Mouse (Mus musculus): ENCODE data around the gene Ebp. TPM values are rescaled to one million over a fixed set of nuclear protein-coding genes. Genes with fewer than 3 reads are reported as not detected.
A peak's percentile ranks its signal among the peaks of the same experiment; 100 is the strongest.

The Ebp gene
- polyA plus RNA-seq, 1 experiment from 2014 or later, result 26.4 TPM

GRCm38 (mm10) chrX:8207224-8207623, 13.9 kb upstream of the Ebp start:
- H3K4me1 ChIP-seq (replicated peaks), result peaks cover 10% of the 10 kb centered on the region

GRCm38 (mm10) chrX:8206694-8207197, 13.4 kb upstream of the Ebp start:
- H3K4me3 ChIP-seq, result peak overlapping the region; percentile 53
- ATAC-seq (ENCODE audit: low FRiP score), result peak; percentile 6; the same call in 1 of the 2 replicates
- H3K36me3 ChIP-seq, result peaks cover 9% of the 10 kb centered on the region; the same call in 1 of the 2 replicates
- 17% methylated on average over 11 of the region's 11 CpGs for WGBS
- peak overlapping the region; percentile 60 for H3K9ac ChIP-seq
- no peaks in the 10 kb centered on the region for H3K27me3 ChIP-seq
- no peaks in the 10 kb centered on the region; the same call in 1 of the 2 replicates for H3K9me3 ChIP-seq
- peak overlapping the region; percentile 58 for H3K4me2 ChIP-seq
- H3K27ac ChIP-seq, result peak overlapping the region; percentile 70
- H3K4me1 ChIP-seq (replicated peaks), result peaks cover 10% of the 10 kb centered on the region

More at GRCm38 (mm10) chrX:8207224-8207623, 13.9 kb upstream of the Ebp start:
- Histone ChIP-seq H3K27ac (no peak overlapping the region), H3K9ac (0 out of 2 replicates have a peak overlapping the region, but pooled peaks have one; percentile 60), H3K9me3 (no peaks in the 10 kb centered on the region; the same call in 1 of the 2 replicates), H3K4me3 (no peak overlapping the region), H3K27me3 (no peaks in the 10 kb centered on the region), H3K36me3 (peaks cover 9% of the 10 kb centered on the region; the same call in 1 of the 2 replicates), H3K4me2 (peak overlapping the region; percentile 58; the same call in 1 of the 2 replicates)
- no peak for ATAC-seq (ENCODE audit: low FRiP score)
- WGBS, result 30% methylated on average over 4 of the region's 4 CpGs

- H3K27ac ChIP-seq, result peak within 1 kb of the TSS; percentile 70
- H3K36me3 ChIP-seq, result peaks cover 12% of the 10 kb centered on the region; the same call in 1 of the 2 replicates
- 21% methylated on average over 31 of the region's 46 CpGs for WGBS
- peak within 1 kb of the TSS; percentile 74 for H3K9ac ChIP-seq
- H3K4me1 ChIP-seq (replicated peaks), result peaks cover 10% of the 10 kb centered on the region
- H3K27me3 ChIP-seq, result no peaks in the 10 kb centered on the region
- no peaks in the 10 kb centered on the region; the same call in 1 of the 2 replicates for H3K9me3 ChIP-seq
- ATAC-seq (ENCODE audit: low FRiP score), result peak; percentile 95
- H3K4me3 ChIP-seq, result peak within 1 kb of the TSS; percentile 53
- H3K4me2 ChIP-seq, result peak within 1 kb of the TSS; percentile 58
These were observed 12.8 kb upstream of the Ebp start, which contains the start of gene Porcn for GRCm38 (mm10) chrX:8206015-8206693. Porcn (minus strand) TSS chrX:8206525.

GRCm38 (mm10) chrX:8205551-8205950, 12.2 kb upstream of the Ebp start:
- Histone ChIP-seq H3K4me2 (peak overlapping the region; percentile 58), H3K27me3 (no peaks in the 10 kb centered on the region), H3K4me1 (replicated peaks) (peaks cover 10% of the 10 kb centered on the region), H3K9me3 (no peaks in the 10 kb centered on the region; the same call in 1 of the 2 replicates), H3K4me3 (peak overlapping the region; percentile 53), H3K9ac (peak overlapping the region; percentile 74), H3K27ac (peak overlapping the region; percentile 70; the same call in 1 of the 2 replicates), H3K36me3 (peaks cover 18% of the 10 kb centered on the region; the same call in 1 of the 2 replicates)
- peak; percentile 10; the same call in 1 of the 2 replicates for ATAC-seq (ENCODE audit: low FRiP score)
- WGBS, result 37% methylated on average over 7 of the region's 7 CpGs

GRCm38 (mm10) chrX:8205088-8205487, 11.8 kb upstream of the Ebp start:
- Histone ChIP-seq H3K4me2 (peak overlapping the region; percentile 58), H3K9ac (peak overlapping the region; percentile 74; the same call in 1 of the 2 replicates), H3K9me3 (no peaks in the 10 kb centered on the region; the same call in 1 of the 2 replicates), H3K36me3 (peaks cover 18% of the 10 kb centered on the region; the same call in 1 of the 2 replicates), H3K27me3 (no peaks in the 10 kb centered on the region), H3K4me1 (replicated peaks) (peaks cover 10% of the 10 kb centered on the region), H3K4me3 (peak overlapping the region; percentile 53), H3K27ac (no peak overlapping the region)
- 74% methylated on average over 4 of the region's 4 CpGs for WGBS
- no peak for ATAC-seq (ENCODE audit: low FRiP score)

GRCm38 (mm10) chrX:8204076-8204475, 10.8 kb upstream of the Ebp start:
- H3K4me2 ChIP-seq, result no peak overlapping the region
- no peak overlapping the region for H3K9ac ChIP-seq
- no peak overlapping the region for H3K4me3 ChIP-seq
- H3K9me3 ChIP-seq, result no peaks in the 10 kb centered on the region; the same call in 1 of the 2 replicates
- no peaks in the 10 kb centered on the region for H3K27me3 ChIP-seq
- H3K27ac ChIP-seq, result no peak overlapping the region
- H3K36me3 ChIP-seq, result peaks cover 24% of the 10 kb centered on the region
- H3K4me1 ChIP-seq (replicated peaks), result peaks cover 10% of the 10 kb centered on the region
- no peak for ATAC-seq (ENCODE audit: low FRiP score)
- 90% methylated on average over 10 of the region's 10 CpGs for WGBS

- ATAC-seq (ENCODE audit: low FRiP score), result no peak
- Histone ChIP-seq H3K9me3 (no peaks in the 10 kb centered on the region; the same call in 1 of the 2 replicates), H3K4me2 (no peak overlapping the region), H3K27ac (no peak overlapping the region), H3K36me3 (peaks cover 30% of the 10 kb centered on the region), H3K4me1 (replicated peaks) (peaks cover 10% of the 10 kb centered on the region), H3K27me3 (no peaks in the 10 kb centered on the region), H3K4me3 (no peak overlapping the region), H3K9ac (no peak overlapping the region)
- 88% methylated on average over 14 of the region's 14 CpGs for WGBS
These were observed 9.8 kb upstream of the Ebp start for GRCm38 (mm10) chrX:8203105-8203504.

GRCm38 (mm10) chrX:8192640-8193418, 483 bp downstream of the Ebp start:
- H3K36me3 ChIP-seq, result no peaks in the 10 kb centered on the region
- peak overlapping the region; percentile 60 for H3K4me2 ChIP-seq
- 18% methylated on average over 38 of the region's 38 CpGs for WGBS
- H3K4me3 ChIP-seq, result peak overlapping the region; percentile 51
- peak; percentile 97 for ATAC-seq (ENCODE audit: low FRiP score)
- no peaks in the 10 kb centered on the region for H3K27me3 ChIP-seq
- peaks cover 8% of the 10 kb centered on the region; the same call in 1 of the 2 replicates for H3K4me1 ChIP-seq (replicated peaks)
- no peaks in the 10 kb centered on the region for H3K9me3 ChIP-seq
- H3K9ac ChIP-seq, result peak overlapping the region; percentile 67
- H3K27ac ChIP-seq, result peak overlapping the region; percentile 79

GRCm38 (mm10) chrX:8192126-8192639, 1.1 kb downstream of the Ebp start:
- H3K4me2 ChIP-seq, result peak overlapping the region; percentile 60
- H3K27ac ChIP-seq, result peak overlapping the region; percentile 79
- ATAC-seq (ENCODE audit: low FRiP score), result no peak; the same call in 1 of the 2 replicates
- H3K27me3 ChIP-seq, result no peaks in the 10 kb centered on the region
- H3K9ac ChIP-seq, result peak overlapping the region; percentile 67
- H3K4me3 ChIP-seq, result peak overlapping the region; percentile 51
- peaks cover 8% of the 10 kb centered on the region; the same call in 1 of the 2 replicates for H3K4me1 ChIP-seq (replicated peaks)
- H3K36me3 ChIP-seq, result no peaks in the 10 kb centered on the region
- WGBS, result 18% methylated on average over 13 of the region's 13 CpGs
- H3K9me3 ChIP-seq, result no peaks in the 10 kb centered on the region

- Histone ChIP-seq H3K9me3 (no peaks in the 10 kb centered on the region), H3K36me3 (0 out of 2 replicates have a peak, but pooled peaks cover 6% of the 10 kb centered on the region), H3K27ac (no peak overlapping the region), H3K4me1 (replicated peaks) (no peaks in the 10 kb centered on the region), H3K9ac (no peak overlapping the region), H3K4me3 (no peak overlapping the region), H3K4me2 (no peak overlapping the region), H3K27me3 (no peaks in the 10 kb centered on the region)
- 19% methylated on average over 7 of the region's 7 CpGs for WGBS
- no peak for ATAC-seq (ENCODE audit: low FRiP score)
These were observed 10.3 kb downstream of the Ebp start for GRCm38 (mm10) chrX:8182871-8183540.

- WGBS, result 93% methylated on average over 5 of the region's 5 CpGs
- no peak overlapping the region for H3K9ac ChIP-seq
- no peak for ATAC-seq (ENCODE audit: low FRiP score)
- no peak overlapping the region for H3K27ac ChIP-seq
- no peak overlapping the region for H3K4me2 ChIP-seq
- H3K36me3 ChIP-seq, result no peaks in the 10 kb centered on the region
- H3K4me3 ChIP-seq, result no peak overlapping the region
- H3K9me3 ChIP-seq, result no peaks in the 10 kb centered on the region
- H3K27me3 ChIP-seq, result no peaks in the 10 kb centered on the region
- peaks cover 5% of the 10 kb centered on the region for H3K4me1 ChIP-seq (replicated peaks)
These were observed 13.7 kb downstream of the Ebp start for GRCm38 (mm10) chrX:8179646-8180045.
